Mouse (Mus musculus) lung, postnatal 0 days (tissue): ENCODE results near the gene Tle4. TPM values are rescaled to one million over a fixed set of nuclear protein-coding genes. Genes with fewer than 3 reads are reported as not detected.

ENCODE experiments used
- ATAC-seq: fragments of 200-750 bp; cut with Nextera tagmentation; 2 replicates; pipeline ENCODE4 v1.8.0; 2017; ENCODE audit warnings: moderate library complexity
- DNase-seq: peaks from one replicate; pipeline ENCODE4 v3.0.0-alpha.2; 2016; ENCODE audit warnings: low spot score
- H3K27ac ChIP-seq: fragments of 300-500 bp; sonication (generic); 2 replicates; pipeline ENCODE4 v1.5.1; 2014; ENCODE audit warnings: antibody characterized with exemption, mild to moderate bottlenecking, low read length, mixed read lengths
- H3K27me3 ChIP-seq: fragments of 300-500 bp; sonication (generic); replicated peaks from 2 replicates; pipeline ENCODE4 v1.6.1; 2014; ENCODE audit warnings: low read length, mixed read lengths; ENCODE audit not compliant: insufficient read depth
- H3K36me3 ChIP-seq: fragments of 300-500 bp; sonication (generic); 2 replicates; pipeline ENCODE4 v1.6.1; 2014; ENCODE audit warnings: low read length, mixed read lengths; ENCODE audit not compliant: insufficient read depth
- H3K4me1 ChIP-seq: fragments of 300-500 bp; sonication (generic); 2 replicates; pipeline ENCODE4 v1.6.1; 2014; ENCODE audit warnings: antibody characterized with exemption, low read depth, low read length, mixed read lengths; ENCODE audit not compliant: insufficient read depth
- H3K4me2 ChIP-seq: fragments of 300-500 bp; sonication (generic); replicated peaks from 2 replicates; pipeline ENCODE4 v1.6.1; 2014; ENCODE audit warnings: low read depth, mild to moderate bottlenecking, low read length, moderate library complexity, mixed read lengths
- H3K4me3 ChIP-seq: fragments of 300-500 bp; sonication (generic); 2 replicates; pipeline ENCODE4 v1.5.1; 2014; ENCODE audit warnings: low read depth, low read length
- H3K9ac ChIP-seq: fragments of 300-500 bp; sonication (generic); replicated peaks from 2 replicates; pipeline ENCODE4 v1.6.1; 2014; ENCODE audit warnings: low read depth, mild to moderate bottlenecking
- H3K9me3 ChIP-seq: fragments of 300-500 bp; sonication (generic); 2 replicates; pipeline ENCODE4 v1.6.1; 2016; ENCODE audit warnings: low read length, mixed read lengths
- CTCF ChIP-seq: IDR thresholded peaks from 2 replicates; pipeline ENCODE4 v1.5.1; 2016; ENCODE audit warnings: antibody characterized with exemption, mild to moderate bottlenecking
- EP300 ChIP-seq: IDR thresholded peaks from 2 replicates; pipeline ENCODE4 v1.6.1; 2016; ENCODE audit warnings: antibody characterized with exemption, mild to moderate bottlenecking, control low read depth
- WGBS: fragments of 180-500 bp; shearing (Covaris S2); extraction: QIAGEN DNeasy Blood & Tissue Kit; methylation state at CpG from one replicate; pipeline ENCODE4 v1.1.7; 2014; 5-methylcytosine and 5-hydroxymethylcytosine counted together
- polyA plus RNA-seq: library from polyadenylated mRNA; unstranded; fragments of >200 nt; fragmentation: Nextera tagmentation; extraction: Ambion mirVana; gene quantifications from 2 replicates; pipeline ENCODE4 v1.2.1, GENCODE M21; 2015

Tle4 gene
- polyA plus RNA-seq, 1 experiment from 2014 or later = 12.1 TPM

- ATAC-seq (no peak), DNase-seq (no peak)
- H3K27ac ChIP-seq = no peak overlapping the region
- no peak overlapping the region for H3K4me3 ChIP-seq
- no peaks in the 10 kb centered on the region for H3K9me3 ChIP-seq
- no peaks in the 10 kb centered on the region for H3K27me3 ChIP-seq
- H3K4me1 ChIP-seq = no peaks in the 10 kb centered on the region
- H3K4me2 ChIP-seq = no peak overlapping the region
- no peak overlapping the region for H3K9ac ChIP-seq
- no peaks in the 10 kb centered on the region for H3K36me3 ChIP-seq
- TF ChIP-seq CTCF = no peak
- no peak for TF ChIP-seq EP300
- 51% methylated on average over 19 of the region's 19 CpGs for WGBS
These were observed 171.5 kb downstream of the Tle4 start for GRCm38 (mm10) chr19:14426244-14426868.

- no peak overlapping the region for H3K4me3 ChIP-seq
- WGBS = 38% methylated on average over 6 of the region's 6 CpGs
These were observed 172.7 kb downstream of the Tle4 start for GRCm38 (mm10) chr19:14425122-14425521.

GRCm38 (mm10) chr19:14424016-14424964 is 173.6 kb downstream of the Tle4 start:
- no peak for ATAC-seq

More at GRCm38 (mm10) chr19:14425122-14425521, 172.7 kb downstream of the Tle4 start:
- no peak for TF ChIP-seq EP300
- TF ChIP-seq CTCF = peak; percentile 26; the same call in 1 of the 2 replicates
- Histone ChIP-seq H3K36me3 (no peaks in the 10 kb centered on the region), H3K4me1 (no peaks in the 10 kb centered on the region), H3K4me2 (no peak overlapping the region), H3K9ac (no peak overlapping the region), H3K27me3 (no peaks in the 10 kb centered on the region), H3K9me3 (no peaks in the 10 kb centered on the region), H3K27ac (no peak overlapping the region)
- no peak for ATAC-seq
- DNase-seq = no peak

GRCm38 (mm10) chr19:14421691-14422090 is 176.2 kb downstream of the Tle4 start:
- H3K4me2 ChIP-seq = no peak overlapping the region
- WGBS = 91% methylated on average over 5 of the region's 5 CpGs
- ATAC-seq = no peak
- H3K4me1 ChIP-seq = no peaks in the 10 kb centered on the region
- H3K27me3 ChIP-seq = no peaks in the 10 kb centered on the region
- H3K9me3 ChIP-seq = no peaks in the 10 kb centered on the region
- no peak overlapping the region for H3K4me3 ChIP-seq
- no peak for DNase-seq
- H3K27ac ChIP-seq = no peak overlapping the region
- no peaks in the 10 kb centered on the region for H3K36me3 ChIP-seq
- no peak overlapping the region for H3K9ac ChIP-seq
- TF ChIP-seq CTCF (no peak), EP300 (no peak)

More at GRCm38 (mm10) chr19:14424016-14424964, 173.6 kb downstream of the Tle4 start:
- peak; percentile 13 for DNase-seq
- Histone ChIP-seq H3K4me1 (no peaks in the 10 kb centered on the region), H3K27me3 (no peaks in the 10 kb centered on the region), H3K9me3 (no peaks in the 10 kb centered on the region), H3K4me3 (no peak overlapping the region), H3K4me2 (no peak overlapping the region), H3K36me3 (no peaks in the 10 kb centered on the region), H3K9ac (no peak overlapping the region), H3K27ac (no peak overlapping the region)
- TF ChIP-seq CTCF (peak; percentile 12; the same call in 1 of the 2 replicates), EP300 (no peak)
- 28% methylated on average over 12 of the region's 12 CpGs for WGBS

GRCm38 (mm10) chr19:14419886-14420285 is 178.0 kb downstream of the Tle4 start:
- no peak for ATAC-seq
- Histone ChIP-seq H3K27ac (no peak overlapping the region), H3K4me3 (no peak overlapping the region), H3K4me1 (no peaks in the 10 kb centered on the region), H3K4me2 (no peak overlapping the region), H3K9ac (no peak overlapping the region), H3K27me3 (no peaks in the 10 kb centered on the region), H3K9me3 (no peaks in the 10 kb centered on the region), H3K36me3 (no peaks in the 10 kb centered on the region)
- WGBS = 81% methylated on average over 5 of the region's 5 CpGs
- DNase-seq = no peak
- TF ChIP-seq EP300 = no peak
- no peak for TF ChIP-seq CTCF

- Histone ChIP-seq H3K9ac (no peak overlapping the region), H3K4me2 (no peak overlapping the region), H3K27ac (no peak overlapping the region), H3K27me3 (no peaks in the 10 kb centered on the region), H3K4me3 (no peak overlapping the region), H3K36me3 (no peaks in the 10 kb centered on the region), H3K4me1 (no peaks in the 10 kb centered on the region), H3K9me3 (no peaks in the 10 kb centered on the region)
- 51% methylated on average over 5 of the region's 5 CpGs for WGBS
- TF ChIP-seq CTCF (no peak), EP300 (no peak)
- DNase-seq (no peak), ATAC-seq (no peak; the same call in 1 of the 2 replicates)
These were observed 181.0 kb downstream of the Tle4 start for GRCm38 (mm10) chr19:14416845-14417244.
